Mouse (Mus musculus) v-Abl transformed pro-B cells (cell line): Measurements from ENCODE around the gene Tmem198.

Experiments used
- in situ Hi-C, 2 experiments: fragments of 400-800 bp; cut with MboI; formaldehyde crosslinking; loops; one replicate each; pipeline ENCODE4 v1.15.1; 2025; ENCODE audit not compliant: unreplicated experiment in 2 of 2

Gene Tmem198

DNA sequence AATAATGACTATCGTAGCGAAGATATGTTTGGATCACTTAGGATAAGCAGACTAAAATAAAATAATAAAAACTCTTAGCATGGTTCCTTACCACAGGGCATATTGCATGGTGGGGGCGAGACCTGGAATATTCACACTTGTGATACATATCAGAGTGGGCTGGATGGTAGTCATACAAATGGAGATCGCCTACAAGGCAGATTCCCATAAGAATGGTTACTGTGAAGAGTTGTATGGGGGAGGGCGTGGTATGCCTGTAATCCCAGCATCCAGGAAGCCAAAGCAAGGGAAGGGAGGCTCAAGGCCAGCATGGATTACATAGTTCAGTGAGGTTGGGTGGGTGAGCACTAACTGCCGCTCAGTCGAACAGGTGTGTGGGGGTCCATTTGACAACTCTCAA, 1.4 kb downstream of the Tmem198 start:
- in situ Hi-C loops, result loop anchor here in 1 of 2 experiments (5.0 kb wide), 1 partner anchor 37 kb away; no protein-coding TSS in a partner anchor

DNA sequence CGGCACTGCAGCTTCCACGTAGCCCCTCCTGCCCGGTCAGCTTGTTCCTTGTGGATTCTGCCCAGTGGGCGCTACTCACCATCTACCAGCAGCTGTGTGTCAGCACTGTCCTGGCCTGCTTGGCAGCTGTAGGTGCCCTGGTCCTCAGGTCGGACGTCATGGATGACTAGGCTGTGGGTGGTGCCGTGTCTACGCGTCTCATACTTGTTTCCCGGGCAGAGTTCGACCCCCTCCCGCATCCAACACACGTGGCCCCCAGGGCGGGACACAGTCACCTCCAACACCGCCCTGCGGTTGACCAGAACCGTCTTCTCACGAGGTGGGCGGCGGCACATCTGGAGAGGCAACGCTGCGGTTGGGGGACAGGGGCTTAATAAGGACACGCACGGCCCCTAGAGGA, 7.2 kb downstream of the Tmem198 start:
- in situ Hi-C loops, result no loop called here

DNA sequence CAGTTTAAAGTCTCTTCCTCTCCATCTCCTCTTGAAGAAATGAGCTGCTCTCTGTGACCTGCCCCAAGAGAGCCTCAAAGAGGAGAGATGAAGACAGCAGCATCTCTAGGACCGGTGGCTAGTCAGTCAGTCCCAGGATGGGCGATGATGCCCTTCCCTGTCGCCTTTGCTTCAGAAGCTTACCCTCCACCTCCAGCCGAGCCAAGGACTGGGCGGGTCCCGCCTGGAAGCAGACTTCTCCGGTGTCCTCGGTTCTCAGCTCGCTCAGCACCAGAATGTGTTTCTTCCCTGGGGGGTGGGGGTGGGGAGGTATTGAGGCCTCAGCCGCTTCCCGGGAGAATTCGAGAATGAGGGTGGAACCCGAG, 7.7 kb downstream of the Tmem198 start:
- in situ Hi-C loops, result no loop called here

DNA sequence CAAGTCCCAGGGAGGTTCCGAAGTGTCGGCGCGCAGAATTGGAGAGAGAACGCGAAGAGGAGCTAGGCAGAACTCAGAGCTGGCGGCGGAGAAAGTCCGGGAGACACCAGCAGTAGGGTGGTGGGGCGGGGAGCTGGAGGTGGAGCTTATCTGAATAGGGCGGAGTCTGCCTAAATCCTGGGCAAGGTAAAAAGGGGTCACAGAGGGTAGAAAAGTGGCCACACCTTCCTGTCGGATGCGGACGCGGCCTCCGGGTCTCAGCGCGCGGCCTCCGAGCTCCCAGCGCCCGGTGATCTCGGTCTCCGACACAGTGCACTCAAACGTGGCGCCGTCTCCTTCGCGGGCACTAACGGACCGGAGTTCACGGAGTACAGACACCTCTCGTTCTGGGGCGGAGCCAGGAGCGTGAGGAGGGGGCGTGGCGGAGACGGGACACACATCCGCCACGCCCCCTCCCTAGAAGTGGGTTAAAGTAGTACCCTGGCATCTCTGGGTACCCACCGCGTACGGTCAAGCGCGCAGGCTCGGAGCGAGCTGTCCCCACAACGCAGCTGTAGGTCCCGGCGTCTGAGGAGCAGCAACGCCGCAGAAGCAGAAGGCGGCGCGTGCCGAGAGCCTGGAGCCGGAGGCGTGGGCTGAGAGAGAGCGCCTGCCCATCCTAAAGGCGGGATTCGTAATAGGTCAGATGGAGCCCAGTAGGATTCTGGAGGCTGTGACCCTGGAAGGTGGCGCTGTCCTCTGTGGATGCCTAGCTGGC, 8.3 kb downstream of the Tmem198 start:
- in situ Hi-C loops, result no loop called here

DNA sequence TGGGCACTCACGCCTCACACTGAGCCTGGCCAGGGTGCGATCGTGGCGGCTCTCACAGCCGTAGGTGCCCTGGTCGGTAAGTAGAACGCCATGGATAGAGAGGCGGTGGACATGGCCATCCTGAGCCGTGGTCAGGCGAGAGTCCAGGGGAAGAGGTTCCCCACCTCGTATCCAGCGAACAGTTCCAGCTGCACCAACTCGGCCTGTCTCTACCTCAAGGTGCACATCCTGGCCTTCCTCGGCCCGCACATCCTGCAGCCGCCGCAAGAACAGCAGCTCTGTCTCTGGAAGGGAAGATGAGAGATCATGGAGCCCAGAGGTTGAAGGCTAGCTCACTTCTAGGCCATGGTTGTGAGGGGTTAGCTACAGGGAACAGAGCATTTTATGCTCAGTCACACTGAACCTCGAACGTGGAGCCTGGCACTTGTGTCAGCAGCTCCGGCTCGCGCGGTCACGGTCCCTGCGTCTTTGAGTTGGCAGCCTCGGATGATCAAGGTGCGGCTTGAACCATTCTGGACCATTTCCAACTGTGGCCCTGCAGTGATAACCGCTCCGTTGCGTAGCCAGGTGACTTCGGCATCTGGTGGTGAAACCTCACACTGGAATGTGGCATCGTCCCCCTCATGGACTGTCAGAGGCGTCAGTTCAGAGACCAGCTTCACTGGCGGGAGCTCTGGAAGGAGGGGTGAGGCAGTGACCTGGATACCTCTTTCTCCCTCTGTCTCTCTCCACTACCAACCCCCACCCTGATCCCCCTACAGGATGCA, 11.6 kb downstream of the Tmem198 start:
- in situ Hi-C loops, result no loop called here

DNA sequence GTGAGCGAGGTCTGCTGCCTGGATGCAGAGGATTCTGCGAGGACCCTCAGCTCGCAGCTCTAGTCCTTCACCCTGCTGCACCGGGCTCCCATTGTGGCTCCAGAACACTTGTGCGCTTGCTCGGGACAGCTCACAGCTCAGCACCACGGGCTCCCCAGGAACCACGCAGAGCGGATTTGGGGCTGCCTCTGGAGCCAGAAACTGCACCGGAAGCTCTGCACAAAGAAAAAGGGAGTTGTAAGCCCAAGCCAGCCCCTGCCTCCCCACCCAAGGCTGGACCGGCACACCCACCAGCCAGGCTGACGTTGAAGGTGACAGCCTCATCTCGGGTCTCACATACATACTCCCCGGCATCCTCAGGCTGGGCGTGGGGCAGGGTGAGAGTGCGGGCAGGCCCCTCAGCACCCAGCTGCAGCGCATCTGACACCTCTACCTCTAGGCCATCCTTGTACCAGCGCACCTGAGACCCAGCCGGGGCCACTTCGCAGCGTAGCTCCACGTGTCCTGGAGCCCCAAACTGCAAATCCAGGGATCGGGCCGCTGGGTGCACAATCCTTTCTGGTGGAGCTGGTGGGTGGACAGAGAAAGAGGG, 13.3 kb downstream of the Tmem198 start:
- in situ Hi-C loops, result no loop called here

DNA sequence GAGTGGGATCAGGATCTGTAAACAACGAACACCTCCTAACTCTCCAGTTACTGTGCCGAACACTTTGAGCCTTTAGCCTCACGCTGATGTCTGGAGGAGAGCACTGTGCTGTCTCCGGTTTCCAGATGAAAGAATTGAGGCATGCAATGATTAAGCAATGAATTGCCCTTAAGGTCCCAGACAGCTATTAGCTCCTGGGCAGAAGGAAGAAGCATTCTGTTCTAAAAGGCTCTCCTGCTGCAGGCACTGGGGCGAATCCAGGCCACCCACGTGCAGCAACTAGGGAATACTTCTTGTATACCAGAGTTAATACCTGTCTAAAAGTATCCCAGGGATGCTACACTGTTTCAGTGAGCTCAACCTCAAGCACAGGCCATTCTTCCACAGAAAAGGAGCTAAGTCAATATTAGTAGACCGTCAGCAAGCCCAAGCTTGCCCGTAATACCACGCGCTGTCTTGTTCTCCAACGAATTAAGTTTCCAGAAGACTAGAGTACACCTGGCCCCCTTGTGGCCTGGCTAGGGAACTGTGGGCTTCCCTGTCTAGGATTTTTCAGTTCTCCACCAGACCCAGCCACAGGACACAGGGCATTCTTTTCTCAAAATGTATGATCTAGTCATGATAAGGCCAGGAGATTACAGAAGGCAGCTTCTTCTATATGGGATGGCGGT, 15.7 kb downstream of the Tmem198 start:
- in situ Hi-C loops, result no loop called here

DNA sequence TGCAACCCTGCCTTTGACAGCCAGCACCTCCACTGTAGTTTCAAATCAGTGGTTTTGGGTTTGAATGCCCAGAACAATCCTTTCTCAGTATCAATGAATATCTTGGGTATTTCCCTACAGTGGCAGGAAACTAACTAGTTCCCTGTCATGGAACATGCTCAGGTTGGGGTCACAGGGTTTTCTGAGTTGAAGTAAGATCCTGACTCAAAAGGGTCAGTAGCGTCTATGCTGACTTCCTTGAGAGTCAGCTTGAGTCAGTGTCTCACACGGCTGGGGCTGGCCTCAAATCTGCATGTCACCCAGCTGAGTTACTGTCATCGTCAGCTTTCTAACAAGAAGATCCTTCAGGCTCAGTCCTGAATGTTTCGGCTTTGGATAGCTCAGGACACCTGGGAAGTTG, 19.6 kb downstream of the Tmem198 start:
- in situ Hi-C loops, result no loop called here

DNA sequence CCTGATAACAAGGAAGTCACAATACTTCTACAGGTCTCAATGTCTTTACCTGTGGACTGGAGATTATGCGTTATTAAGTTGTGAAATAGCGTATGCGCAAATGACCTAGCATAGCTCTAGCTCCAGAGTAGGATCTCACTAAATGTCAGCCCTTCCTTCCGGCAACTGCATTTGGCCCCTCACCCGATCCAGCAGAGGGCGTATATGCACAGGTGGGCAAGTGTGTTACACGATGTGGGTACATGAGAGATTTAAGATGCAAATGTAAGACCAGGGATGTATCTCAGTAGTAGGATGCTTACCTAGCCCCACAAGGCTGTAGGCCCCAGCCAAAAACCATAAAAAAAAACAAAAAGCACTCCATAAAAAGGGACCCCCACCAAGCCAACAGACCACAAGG, 20.1 kb downstream of the Tmem198 start:
- in situ Hi-C loops, result no loop called here

DNA sequence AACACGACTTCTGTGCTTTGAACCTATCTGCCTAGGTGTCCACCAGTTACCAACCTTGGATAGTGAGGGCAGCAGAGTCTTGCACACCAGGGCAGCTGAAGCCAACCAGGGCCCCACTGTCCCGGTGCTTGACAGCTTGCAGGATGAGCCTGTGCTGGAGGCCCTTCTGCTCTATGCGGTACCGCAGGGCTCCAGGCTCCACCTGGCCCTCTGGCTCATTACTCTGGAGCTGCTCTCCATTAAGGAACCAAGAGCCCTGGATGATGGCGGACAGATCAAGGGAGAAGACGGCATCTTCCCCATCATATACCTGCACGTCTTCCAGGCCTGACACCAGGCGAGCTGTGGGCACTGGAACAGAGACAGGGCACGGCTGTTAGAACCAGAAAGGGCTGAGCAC, 22.6 kb downstream of the Tmem198 start:
- in situ Hi-C loops, result no loop called here

DNA sequence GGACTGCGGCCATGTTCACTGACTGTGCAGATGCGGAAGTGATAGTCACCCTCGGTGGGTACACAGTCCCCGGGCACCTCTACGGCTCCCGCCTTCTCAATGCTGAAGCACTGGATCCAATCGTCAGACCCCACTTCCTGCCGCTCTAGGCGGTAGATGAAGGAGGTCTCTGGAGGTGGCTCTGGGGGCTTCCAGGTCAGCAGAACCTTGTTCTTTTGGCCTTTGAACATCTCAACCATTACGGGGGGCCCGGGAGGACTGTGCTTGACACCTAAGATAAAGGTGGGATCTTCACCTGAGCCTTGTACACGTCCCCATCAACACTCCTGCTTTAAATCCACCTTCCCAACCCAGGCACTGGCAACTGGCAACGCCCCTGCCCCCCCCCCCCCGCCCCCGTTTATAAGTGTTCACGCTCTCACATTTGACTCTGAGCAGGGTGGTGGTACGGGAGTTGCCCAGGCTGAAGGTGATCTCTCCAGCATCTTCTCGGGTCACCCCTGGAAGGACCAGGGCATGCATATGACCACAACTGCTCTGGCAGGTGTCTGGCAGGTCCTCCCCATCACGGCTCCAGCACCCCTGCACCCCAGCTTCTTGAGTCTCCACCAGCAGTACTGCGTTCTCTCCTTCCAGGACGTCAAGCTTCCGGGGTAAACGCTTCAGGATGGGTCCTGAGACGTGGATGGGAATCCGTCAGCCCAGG, 23.8 kb downstream of the Tmem198 start:
- in situ Hi-C loops, result no loop called here

DNA sequence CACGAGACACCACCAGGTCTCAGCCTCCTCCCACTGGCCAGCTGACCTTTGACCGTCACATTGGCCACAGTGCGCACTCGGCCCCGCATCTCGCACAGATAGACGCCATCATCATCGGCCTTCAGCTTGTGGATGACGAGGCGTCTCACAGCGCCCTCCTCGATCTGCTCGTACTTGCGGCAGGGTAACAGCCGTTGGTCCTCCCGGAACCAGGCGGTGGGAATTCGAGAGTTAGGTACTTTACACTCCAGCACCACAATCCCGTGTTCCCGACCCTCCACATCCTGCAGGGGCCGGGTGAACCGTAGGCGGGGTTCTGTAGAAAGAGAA, 24.3 kb downstream of the Tmem198 start:
- in situ Hi-C loops, result no loop called here

DNA sequence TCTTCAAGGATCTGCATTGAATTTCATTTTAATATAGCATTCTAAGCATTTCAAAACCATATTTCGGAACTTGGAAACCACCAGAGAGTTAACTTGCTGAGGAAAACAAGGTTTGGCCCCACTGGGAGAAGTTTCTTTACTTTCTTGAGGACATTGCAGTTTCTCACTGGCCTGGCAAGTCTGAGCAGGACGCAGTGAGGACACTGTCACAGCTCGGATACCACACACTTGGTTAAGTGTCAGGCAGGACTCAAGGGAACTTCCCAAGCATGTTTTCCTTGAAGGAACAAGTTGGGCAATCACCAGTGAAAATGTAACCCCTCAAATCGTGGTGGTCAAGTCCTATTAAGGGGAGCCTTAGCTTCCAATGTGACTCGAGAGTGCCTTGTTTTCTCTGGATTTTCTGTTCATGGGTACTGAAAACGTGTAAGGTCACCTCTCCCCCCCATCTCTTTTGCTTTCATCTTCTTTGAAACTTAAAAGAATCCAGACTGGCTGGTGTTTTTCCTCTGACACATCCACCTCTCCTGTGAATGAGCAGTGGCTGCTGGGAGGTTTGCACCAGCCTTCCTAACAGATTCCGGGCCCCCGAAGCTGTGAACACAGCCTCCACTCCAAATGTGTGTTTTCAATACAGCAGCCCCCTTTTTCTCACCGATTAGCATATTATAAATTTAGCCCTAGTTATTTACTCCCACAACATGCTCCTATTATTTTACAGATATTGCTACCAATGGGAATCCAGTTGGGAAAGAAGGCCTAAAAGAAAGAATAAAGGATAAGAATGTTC, 25.1 kb downstream of the Tmem198 start:
- in situ Hi-C loops, result no loop called here

DNA sequence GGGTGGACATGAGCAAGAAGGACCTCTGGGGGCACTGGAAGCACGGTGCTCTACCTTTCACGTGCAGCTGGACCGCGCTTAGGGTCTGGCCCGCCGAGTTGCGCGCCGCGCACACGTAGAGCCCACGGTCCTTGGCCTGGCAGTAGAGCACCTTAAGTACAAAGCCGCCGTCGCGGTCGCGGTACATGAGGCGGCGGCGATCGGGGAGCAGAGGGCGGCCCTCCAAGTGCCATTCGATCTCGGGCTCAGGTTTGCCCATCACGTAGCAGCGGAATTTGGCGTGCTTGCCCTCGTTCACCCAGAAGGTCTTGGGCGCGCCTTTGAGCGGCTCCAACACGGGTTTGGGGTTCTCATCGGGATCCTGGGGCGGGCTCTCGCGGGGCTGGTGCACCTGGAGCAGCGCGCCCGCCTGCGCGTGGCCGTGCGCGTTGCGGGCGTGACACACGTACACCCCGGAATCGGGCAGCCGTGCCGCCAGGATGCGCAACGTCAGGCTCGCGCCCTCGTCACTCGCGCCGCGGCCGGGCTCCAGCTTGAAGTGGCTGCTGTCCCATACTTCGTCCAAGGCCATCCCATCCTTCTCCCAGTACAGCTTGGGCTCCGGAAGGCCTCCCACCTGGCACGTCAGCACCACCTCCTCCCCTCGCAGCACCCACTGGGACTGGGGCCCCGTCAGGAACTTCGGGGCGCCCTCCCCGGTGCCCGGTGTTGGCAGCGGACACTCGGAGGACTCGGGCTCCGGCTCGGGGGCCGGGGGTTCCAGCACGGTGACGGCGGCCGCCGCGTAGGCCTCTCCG, 26.0 kb downstream of the Tmem198 start:
- in situ Hi-C loops, result no loop called here

DNA sequence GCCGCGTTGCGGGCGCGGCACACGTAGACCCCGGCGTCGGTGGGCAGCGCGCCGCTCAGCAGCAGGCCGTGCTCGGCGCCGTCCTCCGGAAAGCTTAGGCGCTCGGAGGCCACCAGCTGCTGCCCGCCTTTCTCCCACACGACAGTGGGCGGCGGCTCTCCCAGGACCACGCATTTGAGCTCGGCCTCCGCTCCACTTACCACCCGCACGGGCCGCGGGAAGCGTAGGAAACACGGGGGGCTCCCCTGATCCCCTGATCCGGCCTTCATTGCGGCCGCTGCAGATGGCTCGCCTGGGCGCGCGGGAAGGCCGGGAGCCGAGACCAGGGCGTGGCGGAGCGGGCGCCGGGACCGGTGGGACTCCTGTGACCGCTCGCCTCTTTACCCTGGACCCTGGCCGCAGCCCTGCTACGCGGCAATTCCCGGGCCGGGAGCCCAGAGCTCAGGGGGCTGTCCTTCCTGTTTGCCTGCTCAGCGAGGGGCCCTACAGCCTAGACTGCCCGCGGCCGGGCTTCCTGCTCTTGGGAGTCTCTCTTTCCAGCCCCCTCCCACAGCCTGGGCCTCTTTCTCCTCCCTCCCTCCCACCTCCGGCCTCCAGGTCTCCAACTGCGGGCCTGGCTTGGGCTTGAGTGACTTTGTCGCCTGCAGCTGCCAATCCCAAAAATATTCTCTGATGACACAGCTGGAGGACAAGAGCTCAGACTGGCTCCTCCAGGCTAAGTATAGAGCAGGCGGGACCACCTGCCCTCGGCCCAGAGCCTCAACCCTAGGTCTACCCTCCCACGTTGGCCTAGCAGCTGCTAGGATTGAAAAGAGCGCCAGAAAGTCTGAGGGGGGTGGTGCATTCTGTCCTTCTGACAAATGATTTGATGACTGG, 26.9 kb downstream of the Tmem198 start, which contains the start of gene Obsl1:
Gene Obsl1 (minus strand): TSS at position 497 of the 876 bp plus-strand sequence.
- in situ Hi-C loops, result no loop called here

DNA sequence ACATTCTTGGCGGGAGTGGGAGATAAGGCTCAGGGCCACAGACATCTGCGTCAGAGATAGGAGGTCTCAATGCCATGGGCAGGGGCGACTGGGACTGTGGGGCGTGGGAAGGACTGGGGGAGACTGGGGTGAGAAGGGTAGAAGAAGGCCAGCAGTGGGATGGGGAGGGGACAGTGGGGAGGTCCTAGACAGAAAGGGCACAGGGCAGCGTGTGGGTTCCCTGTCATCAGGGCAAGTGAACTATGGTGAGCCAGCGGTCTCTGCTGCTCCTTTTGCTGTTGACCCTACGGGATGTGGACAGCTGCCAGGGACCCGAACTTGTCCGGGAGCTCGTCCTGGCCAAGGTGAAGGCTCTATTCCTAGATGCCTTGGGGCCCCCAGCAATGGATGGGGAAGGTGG, 27.7 kb downstream of the Tmem198 start, which contains the start of gene Inha:
Gene Inha (plus strand): TSS at position 72 of the 400 bp plus-strand sequence.
- in situ Hi-C loops, result no loop called here

DNA sequence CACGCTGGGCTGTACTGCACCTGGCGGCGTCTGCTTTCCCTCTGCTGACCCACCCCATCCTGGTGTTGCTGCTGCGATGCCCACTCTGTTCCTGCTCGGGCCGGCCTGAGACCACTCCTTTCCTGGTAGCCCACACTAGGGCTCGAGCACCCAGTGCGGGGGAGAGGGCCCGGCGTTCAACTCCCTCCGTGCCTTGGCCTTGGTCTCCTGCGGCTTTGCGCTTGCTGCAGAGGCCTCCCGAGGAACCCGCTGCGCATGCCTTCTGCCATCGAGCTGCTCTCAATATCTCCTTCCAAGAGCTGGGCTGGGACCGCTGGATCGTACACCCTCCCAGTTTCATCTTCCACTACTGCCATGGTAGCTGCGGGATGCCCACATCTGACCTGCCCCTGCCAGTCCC, 30.3 kb downstream of the Tmem198 start:
- in situ Hi-C loops, result no loop called here

DNA sequence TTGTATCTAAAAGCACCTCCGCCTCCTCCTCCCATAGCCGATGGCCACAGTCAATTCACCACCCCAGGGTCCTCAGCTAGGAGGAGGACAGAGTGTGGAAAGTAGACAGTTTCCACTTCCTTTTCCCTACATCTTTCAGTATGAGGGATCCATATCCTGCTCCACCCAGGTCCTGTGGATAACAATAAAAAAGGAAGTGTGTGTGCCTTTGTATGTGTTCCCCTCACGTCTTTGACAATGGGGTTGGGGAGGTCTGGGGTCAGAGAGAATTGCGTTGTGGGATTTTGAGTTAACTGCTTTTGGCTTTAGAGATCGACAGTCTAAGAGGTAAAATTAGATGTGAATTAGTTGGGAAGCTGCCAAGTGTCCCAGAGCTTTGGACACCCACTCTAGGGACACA, 30.8 kb downstream of the Tmem198 start:
- in situ Hi-C loops, result no loop called here
